Mouse (Mus musculus) CH12.LX (cell line): ENCODE results near the gene Ttpal. TPM values are rescaled to one million over a fixed set of nuclear protein-coding genes. Genes with fewer than 3 reads are reported as not detected.

Experiments used
- DNase-seq: peaks from one replicate; pipeline ENCODE4 v3.0.0-alpha.2; 2013; ENCODE audit errors: extremely low read depth
- H3K27ac ChIP-seq: 2 replicates; pipeline ENCODE4 v1.5.1; 2012; ENCODE audit warnings: low read depth, mild to moderate bottlenecking, control low read depth, moderate library complexity; ENCODE audit not compliant: insufficient read depth
- H3K27me3 ChIP-seq: replicated peaks from 2 replicates; pipeline ENCODE3; 2012; ENCODE audit warnings: inconsistent platforms
- H3K36me3 ChIP-seq, 2 experiments: replicated peaks in 1 of 2; 2 replicates each; pipeline versions ENCODE3 to v1.6.1; 2012; ENCODE audit warnings: inconsistent platforms in 1 of 2, low read length in 1 of 2, mild to moderate bottlenecking in 1 of 2, mixed read lengths in 1 of 2, moderate library complexity in 1 of 2; ENCODE audit not compliant: control insufficient read depth in 1 of 2, insufficient read depth in 1 of 2
- H3K4me1 ChIP-seq, 2 experiments: 2 replicates each; pipeline ENCODE4 v1.6.1; 2012; ENCODE audit warnings: inconsistent platforms in 1 of 2, moderate library complexity in 1 of 2; ENCODE audit not compliant: insufficient read depth in 2 of 2, control insufficient read depth in 1 of 2
- H3K4me2 ChIP-seq: 2 replicates; pipeline ENCODE4 v1.6.1; 2012; ENCODE audit warnings: low read depth, mild to moderate bottlenecking, control low read depth; ENCODE audit not compliant: poor library complexity, insufficient read depth, severe bottlenecking
- H3K4me3 ChIP-seq, 3 experiments: fragments of 150-350 bp in 1 of 3; sonication (generic) in 1 of 3; replicated peaks in 1 of 3; 2 replicates each; pipeline versions ENCODE3 to v1.5.1; 2011 to 2012; ENCODE audit warnings: low read depth in 2 of 3, low read length in 2 of 3, mild to moderate bottlenecking in 2 of 3, moderate library complexity in 2 of 3, control low read depth in 1 of 3, improper control_type of control experiment in 1 of 3, inconsistent platforms in 1 of 3, mixed read lengths in 1 of 3; ENCODE audit not compliant: poor library complexity in 1 of 3
- H3K79me2 ChIP-seq: replicated peaks from 2 replicates; pipeline ENCODE4 v1.6.1; 2012; ENCODE audit warnings: mild to moderate bottlenecking, moderate library complexity; ENCODE audit not compliant: control insufficient read depth, poor library complexity, insufficient read depth, severe bottlenecking; ENCODE audit errors: extremely low read depth
- H3K9ac ChIP-seq: 2 replicates; pipeline ENCODE4 v1.6.1; 2012; ENCODE audit warnings: low read depth, mild to moderate bottlenecking, control low read depth, moderate library complexity; ENCODE audit not compliant: insufficient read depth
- H3K9me3 ChIP-seq: replicated peaks from 2 replicates; pipeline ENCODE3; 2012; ENCODE audit warnings: low read length, inconsistent platforms, mixed read lengths
- CHD1 ChIP-seq: IDR thresholded peaks from 2 replicates; pipeline ENCODE4 v1.6.1; 2012; ENCODE audit warnings: low read depth, low read length, improper control_type of control experiment, inconsistent platforms
- CHD2 ChIP-seq: IDR thresholded peaks from 2 replicates; pipeline ENCODE4 v1.6.1; 2011; ENCODE audit warnings: low read length, improper control_type of control experiment
- CTCF ChIP-seq, 2 experiments: IDR thresholded peaks in 1 of 2; conservative IDR thresholded peaks in 1 of 2; 2 replicates each; pipeline ENCODE4 v1.5.1; 2011 to 2012; ENCODE audit warnings: low read depth in 2 of 2, low read length in 2 of 2, improper control_type of control experiment in 1 of 2, inconsistent platforms in 1 of 2, mild to moderate bottlenecking in 1 of 2, moderate library complexity in 1 of 2
- E2F4 ChIP-seq: IDR thresholded peaks from 2 replicates; pipeline ENCODE4 v1.6.1; 2011; ENCODE audit warnings: low read depth, low read length, improper control_type of control experiment; ENCODE audit not compliant: insufficient replicate concordance
- ELF1 ChIP-seq: IDR thresholded peaks from 2 replicates; pipeline ENCODE4 v1.6.1; 2014; ENCODE audit warnings: low read depth, mild to moderate bottlenecking, inconsistent platforms, low read length, improper control_type of control experiment
- EP300 ChIP-seq: IDR thresholded peaks from 2 replicates; pipeline ENCODE4 v1.6.1; 2011; ENCODE audit warnings: low read length, improper control_type of control experiment
- ETS1 ChIP-seq: conservative IDR thresholded peaks from 2 replicates; pipeline ENCODE4 v1.6.1; 2012; ENCODE audit warnings: low read depth, mild to moderate bottlenecking, inconsistent platforms, low read length, improper control_type of control experiment, moderate library complexity
- GABPA ChIP-seq: IDR thresholded peaks from 2 replicates; pipeline ENCODE4 v1.6.1; 2012; ENCODE audit warnings: low read depth, low read length, improper control_type of control experiment, inconsistent platforms; ENCODE audit not compliant: insufficient replicate concordance
- HCFC1 ChIP-seq: IDR thresholded peaks from 2 replicates; pipeline ENCODE4 v1.6.1; 2012; ENCODE audit warnings: low read depth, mild to moderate bottlenecking, inconsistent platforms, low read length, improper control_type of control experiment
- IRF4 ChIP-seq: IDR thresholded peaks from 2 replicates; pipeline ENCODE4 v1.6.1; 2014; ENCODE audit warnings: low read depth, mild to moderate bottlenecking, inconsistent platforms, low read length, improper control_type of control experiment
- JUN ChIP-seq: IDR thresholded peaks from 2 replicates; pipeline ENCODE4 v1.6.1; 2011; ENCODE audit warnings: low read depth, mild to moderate bottlenecking, low read length, improper control_type of control experiment, moderate library complexity; ENCODE audit not compliant: insufficient read depth
- JUND ChIP-seq: conservative IDR thresholded peaks from 2 replicates; pipeline ENCODE4 v1.6.1; 2011; ENCODE audit warnings: low read depth, low read length, improper control_type of control experiment
- MAFK ChIP-seq: IDR thresholded peaks from 2 replicates; pipeline ENCODE4 v1.6.1; 2011; ENCODE audit warnings: low read length, improper control_type of control experiment; ENCODE audit not compliant: insufficient replicate concordance
- MAX ChIP-seq: IDR thresholded peaks from 2 replicates; pipeline ENCODE4 v1.6.1; 2011; ENCODE audit warnings: low read length, improper control_type of control experiment
- MAZ ChIP-seq: IDR thresholded peaks from 2 replicates; pipeline ENCODE4 v1.6.1; 2012; ENCODE audit warnings: low read depth, mild to moderate bottlenecking, inconsistent platforms, low read length, improper control_type of control experiment, moderate library complexity
- MXI1 ChIP-seq: IDR thresholded peaks from 2 replicates; pipeline ENCODE4 v1.6.1; 2011; ENCODE audit warnings: mild to moderate bottlenecking, low read depth, low read length, improper control_type of control experiment
- RAD21 ChIP-seq: IDR thresholded peaks from 2 replicates; pipeline ENCODE4 v1.6.1; 2011; ENCODE audit warnings: low read depth, mild to moderate bottlenecking, low read length, improper control_type of control experiment, moderate library complexity
- RCOR1 ChIP-seq: conservative IDR thresholded peaks from 2 replicates; pipeline ENCODE4 v1.6.1; 2012; ENCODE audit warnings: low read depth, mild to moderate bottlenecking, inconsistent platforms, low read length, improper control_type of control experiment
- SIN3A ChIP-seq: IDR thresholded peaks from 2 replicates; pipeline ENCODE4 v1.6.1; 2012; ENCODE audit warnings: low read length, improper control_type of control experiment, inconsistent platforms
- SMC3 ChIP-seq: IDR thresholded peaks from 2 replicates; pipeline ENCODE4 v1.6.1; 2011; ENCODE audit warnings: low read depth, low read length, improper control_type of control experiment
- TBP ChIP-seq: conservative IDR thresholded peaks from 2 replicates; pipeline ENCODE4 v1.6.1; 2011; ENCODE audit warnings: low read depth, low read length, improper control_type of control experiment
- TCF12 ChIP-seq: IDR thresholded peaks from 2 replicates; pipeline ENCODE4 v1.6.1; 2014; ENCODE audit warnings: low read depth, mild to moderate bottlenecking, inconsistent platforms, low read length, improper control_type of control experiment
- USF2 ChIP-seq: conservative IDR thresholded peaks from 2 replicates; pipeline ENCODE4 v1.6.1; 2011; ENCODE audit warnings: low read depth, low read length, improper control_type of control experiment
- ZC3H11A ChIP-seq: IDR thresholded peaks from 2 replicates; pipeline ENCODE4 v1.6.1; 2012; ENCODE audit warnings: low read depth, mild to moderate bottlenecking, inconsistent platforms, low read length, improper control_type of control experiment
- ZKSCAN1 ChIP-seq: IDR thresholded peaks from 2 replicates; pipeline ENCODE4 v1.6.1; 2012; ENCODE audit warnings: low read depth, inconsistent platforms, low read length, improper control_type of control experiment, borderline replicate concordance
- ZMIZ1 ChIP-seq: IDR thresholded peaks from 2 replicates; pipeline ENCODE4 v1.6.1; 2012; ENCODE audit warnings: low read depth, mild to moderate bottlenecking, inconsistent platforms, low read length, improper control_type of control experiment
- ZNF384 ChIP-seq: IDR thresholded peaks from 2 replicates; pipeline ENCODE4 v1.6.1; 2012; ENCODE audit warnings: low read depth, low read length, improper control_type of control experiment, inconsistent platforms
- dilution Hi-C: fragments of 300-500 bp; cut with MboI; formaldehyde crosslinking; loops from 2 replicates; pipeline ENCODE4 v1.14.3; 2020; ENCODE audit warnings: low sequenced_read_pairs; ENCODE audit not compliant: extremely low pct_unique_long_range_greater_than_20kb, extremely low pct_ligation_motif_present
- in situ Hi-C: fragments of 300-500 bp; cut with MboI; formaldehyde crosslinking; loops from 3 replicates; pipeline ENCODE4 v1.14.3; 2019; ENCODE audit warnings: low sequenced_read_pairs, low pct_ligation_motif_present, low pct_unique_long_range_greater_than_20kb, mixed read lengths
- polyA plus RNA-seq: library from polyadenylated mRNA; unstranded; fragments of >175 nt; gene quantifications from 2 replicates; pipeline ENCODE4 v1.2.1, GENCODE M21; 2012; ENCODE audit warnings: low read depth; ENCODE audit not compliant: insufficient read length
- total RNA-seq, 2 experiments: library from RNA; depleted of rRNA; stranded (reverse); fragments of 300-350 nt in 1 of 2; fragments of >200 nt in 1 of 2; gene quantifications; 2 replicates each; pipeline ENCODE4 v1.2.3; 2012 to 2014

Ttpal gene
- total and polyA plus RNA-seq, 3 experiments: 21.9 to 38.9 (median 25.7) TPM

DNA sequence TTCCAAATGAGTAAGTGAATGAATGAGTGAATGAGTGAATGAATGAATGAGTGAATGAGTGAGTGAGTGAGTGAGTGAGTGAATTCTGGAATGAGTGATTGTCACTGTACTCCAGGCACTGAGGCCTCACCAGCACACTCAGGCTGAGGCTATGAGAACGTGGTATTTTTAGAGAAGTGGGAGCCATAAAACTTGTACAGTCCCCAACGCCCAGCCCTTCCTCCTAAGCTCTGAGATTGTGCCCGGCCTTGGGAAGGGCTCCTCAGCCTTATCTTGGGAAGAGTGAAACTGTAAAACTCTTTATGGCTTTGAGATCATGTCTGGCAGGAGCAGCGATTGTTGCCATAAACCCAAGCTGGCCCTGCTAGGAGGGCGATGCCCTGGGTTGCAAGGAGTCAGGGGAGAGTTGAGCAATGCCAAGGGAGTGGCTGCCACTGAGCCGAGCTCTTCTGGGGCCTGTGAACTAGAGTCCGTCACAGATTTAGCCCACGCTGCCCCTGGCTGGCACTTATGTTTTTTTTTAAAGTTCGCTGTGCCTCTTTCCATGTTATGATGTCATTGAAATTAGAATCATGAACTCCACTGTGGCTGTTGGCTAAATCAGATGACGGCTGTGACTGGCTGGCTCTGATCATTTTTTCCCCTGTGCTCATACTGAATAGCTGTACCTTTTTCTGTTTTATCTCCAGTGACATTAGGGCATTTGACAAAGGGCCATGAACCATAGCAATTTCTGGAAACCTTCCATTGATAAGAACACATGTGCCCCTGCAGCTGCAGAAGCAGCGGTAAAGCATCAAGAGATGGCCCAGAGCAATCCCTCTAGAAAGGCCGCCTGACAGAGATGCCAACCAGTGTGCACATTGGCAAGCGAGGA is 21.8 kb upstream of the Ttpal start:
- H3K4me1 ChIP-seq: peaks cover 0 to 3% of the 10 kb centered on the region in 2 experiments; a peak in 2 of 4 replicates
- no peak overlapping the region for H3K9ac ChIP-seq
- dilution Hi-C loops: no loop called here
- in situ Hi-C loops: no loop called here
- H3K4me2 ChIP-seq: no peak overlapping the region
- no peak overlapping the region for H3K27ac ChIP-seq
- no peak for DNase-seq
- no peaks in the 10 kb centered on the region for H3K79me2 ChIP-seq
- H3K4me3 ChIP-seq: no peak overlapping the region
- no peaks in the 10 kb centered on the region for H3K36me3 ChIP-seq
- no peaks in the 10 kb centered on the region for H3K9me3 ChIP-seq
- peaks cover 40% of the 10 kb centered on the region for H3K27me3 ChIP-seq
- no peak for TF ChIP-seq ELF1
- TF ChIP-seq MAFK: no peak
- TF ChIP-seq CHD1: no peak
- no peak for TF ChIP-seq ZMIZ1
- no peak for TF ChIP-seq TCF12
- no peak for TF ChIP-seq HCFC1
- TF ChIP-seq MXI1: no peak
- no peak for TF ChIP-seq MAZ
- TF ChIP-seq ETS1: no peak
- no peak for TF ChIP-seq USF2
- TF ChIP-seq SMC3: no peak
- no peak for TF ChIP-seq CHD2
- TF ChIP-seq E2F4: no peak
- TF ChIP-seq CTCF (conservative IDR thresholded peaks at IDR 0.05 in 1 of 2, IDR thresholded peaks at IDR 0.05 in 1 of 2; ENCODE audit: low read depth in 2 of 2, low read length in 2 of 2): no peak
- TF ChIP-seq JUND: no peak
- no peak for TF ChIP-seq GABPA
- no peak for TF ChIP-seq ZNF384
- TF ChIP-seq IRF4: no peak

DNA sequence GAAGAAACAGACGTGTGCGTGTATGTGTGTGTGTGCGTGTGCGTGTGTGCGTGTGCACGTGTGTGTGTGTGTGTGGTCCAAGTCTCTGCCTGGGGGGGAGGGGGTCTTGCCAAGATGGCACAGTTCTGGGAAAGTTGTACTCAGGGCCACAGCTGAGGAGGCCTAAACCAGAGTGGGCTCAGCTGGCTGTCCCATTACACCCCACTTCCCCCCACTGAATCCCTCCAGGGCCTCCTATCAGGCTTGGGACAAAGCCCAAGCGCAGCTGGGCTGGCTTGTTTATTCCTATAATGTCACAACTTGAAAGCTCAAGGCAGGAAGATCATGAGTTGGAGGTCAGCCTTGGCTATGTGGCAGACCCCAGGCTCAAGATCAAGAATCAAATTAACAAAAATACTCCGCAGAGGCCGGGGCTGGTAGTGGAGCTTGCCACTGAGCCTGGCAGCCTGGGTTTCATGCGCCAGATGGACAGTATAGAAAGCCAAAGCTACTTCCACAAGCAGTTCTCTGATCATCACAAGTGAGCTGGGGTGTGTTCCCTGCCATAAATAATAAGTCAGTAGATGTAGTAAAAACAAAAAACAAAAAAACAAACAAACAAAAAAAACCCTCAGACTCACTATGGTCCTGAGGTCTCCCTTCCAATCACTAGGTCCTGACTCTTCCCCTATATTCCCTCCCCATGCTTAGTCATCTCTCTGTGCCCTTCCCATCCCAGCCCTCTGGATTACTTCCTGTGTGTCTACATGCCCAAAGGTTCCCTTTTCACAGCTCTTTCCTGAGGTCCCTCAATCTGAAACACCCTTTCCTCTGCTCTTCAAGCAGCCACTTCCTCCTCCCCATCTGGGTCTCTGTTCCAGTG is 18.7 kb upstream of the Ttpal start:
- no peak overlapping the region for H3K4me3 ChIP-seq
- H3K4me2 ChIP-seq: no peak overlapping the region
- in situ Hi-C loops (no loop called here), dilution Hi-C loops (no loop called here)
- no peaks in the 10 kb centered on the region for H3K36me3 ChIP-seq
- DNase-seq: no peak
- no peak overlapping the region for H3K9ac ChIP-seq
- peaks cover 9 to 17% of the 10 kb centered on the region in 2 experiments for H3K4me1 ChIP-seq
- H3K9me3 ChIP-seq: no peaks in the 10 kb centered on the region
- no peaks in the 10 kb centered on the region for H3K79me2 ChIP-seq
- TF ChIP-seq ELF1: no peak
- no peak for TF ChIP-seq RCOR1
- TF ChIP-seq JUN: no peak
- no peak for TF ChIP-seq RAD21
- no peak for TF ChIP-seq MAX
- no peak for TF ChIP-seq EP300
- no peak for TF ChIP-seq SIN3A
- TF ChIP-seq JUND: no peak
- TF ChIP-seq TBP: no peak
- TF ChIP-seq ZC3H11A: no peak
- TF ChIP-seq ZKSCAN1: no peak
- no peak for TF ChIP-seq CHD2
- TF ChIP-seq MAFK: no peak
- H3K27me3 ChIP-seq: peaks cover 16% of the 10 kb centered on the region
- H3K27ac ChIP-seq: no peak overlapping the region
